Mouse (Mus musculus): ENCODE data around the gene Phb. TPM values are rescaled to one million over a fixed set of nuclear protein-coding genes. Genes with fewer than 3 reads are reported as not detected.
A peak's percentile ranks its signal among the peaks of the same experiment; 100 is the strongest.

The Phb gene
- polyA plus RNA-seq, 1 experiment from 2014 or later = 224 TPM

GRCm38 (mm10) chr11:95645397-95646153 is 21.2 kb upstream of the Phb start:
- Histone ChIP-seq H3K36me3 (ENCODE audit: control insufficient read depth, insufficient read depth, low read length) (no peaks in the 10 kb centered on the region), H3K27me3 (ENCODE audit: control insufficient read depth, insufficient read depth, low read length) (peaks cover 11% of the 10 kb centered on the region; the same call in 1 of the 2 replicates), H3K4me1 (ENCODE audit: control insufficient read depth, insufficient read depth, low read length) (peaks cover 28% of the 10 kb centered on the region), H3K4me3 (ENCODE audit: low read depth, low read length) (no peak overlapping the region), H3K4me2 (replicated peaks; ENCODE audit: low read depth, low read length) (peak overlapping the region; percentile 36), H3K9ac (replicated peaks; ENCODE audit: low read depth, low read length) (0 out of 2 replicates have a peak overlapping the region, but pooled peaks have one; percentile 21), H3K9me3 (ENCODE audit: control insufficient read depth, low read depth, low read length) (no peaks in the 10 kb centered on the region), H3K27ac (ENCODE audit: low read length) (no peak overlapping the region)
- 5% methylated on average over 36 of the region's 36 CpGs for WGBS
- no peak for ATAC-seq (ENCODE audit: insufficient number of reproducible peaks, insufficient read depth, low FRiP score, low read depth)

GRCm38 (mm10) chr11:95646154-95646490 is 20.6 kb upstream of the Phb start:
- no peak for ATAC-seq (ENCODE audit: insufficient number of reproducible peaks, insufficient read depth, low FRiP score, low read depth)
- Histone ChIP-seq H3K9me3 (ENCODE audit: control insufficient read depth, low read depth, low read length) (no peaks in the 10 kb centered on the region), H3K27me3 (ENCODE audit: control insufficient read depth, insufficient read depth, low read length) (peaks cover 11% of the 10 kb centered on the region; the same call in 1 of the 2 replicates), H3K4me2 (replicated peaks; ENCODE audit: low read depth, low read length) (no peak overlapping the region), H3K36me3 (ENCODE audit: control insufficient read depth, insufficient read depth, low read length) (no peaks in the 10 kb centered on the region), H3K4me1 (ENCODE audit: control insufficient read depth, insufficient read depth, low read length) (peaks cover 28% of the 10 kb centered on the region), H3K9ac (replicated peaks; ENCODE audit: low read depth, low read length) (no peak overlapping the region), H3K27ac (ENCODE audit: low read length) (no peak overlapping the region), H3K4me3 (ENCODE audit: low read depth, low read length) (no peak overlapping the region)
- 72% methylated on average over 3 of the region's 3 CpGs for WGBS

GRCm38 (mm10) chr11:95647791-95648190 is 19.0 kb upstream of the Phb start:
- 36% methylated on average over 3 of the region's 3 CpGs for WGBS
- Histone ChIP-seq H3K4me2 (replicated peaks; ENCODE audit: low read depth, low read length) (no peak overlapping the region), H3K9me3 (ENCODE audit: control insufficient read depth, low read depth, low read length) (no peaks in the 10 kb centered on the region), H3K36me3 (ENCODE audit: control insufficient read depth, insufficient read depth, low read length) (no peaks in the 10 kb centered on the region), H3K27ac (ENCODE audit: low read length) (no peak overlapping the region), H3K9ac (replicated peaks; ENCODE audit: low read depth, low read length) (no peak overlapping the region), H3K4me1 (ENCODE audit: control insufficient read depth, insufficient read depth, low read length) (peaks cover 28% of the 10 kb centered on the region), H3K4me3 (ENCODE audit: low read depth, low read length) (no peak overlapping the region), H3K27me3 (ENCODE audit: control insufficient read depth, insufficient read depth, low read length) (peaks cover 11% of the 10 kb centered on the region; the same call in 1 of the 2 replicates)
- ATAC-seq (ENCODE audit: insufficient number of reproducible peaks, insufficient read depth, low FRiP score, low read depth) = no peak

- Histone ChIP-seq H3K36me3 (ENCODE audit: control insufficient read depth, insufficient read depth, low read length) (no peaks in the 10 kb centered on the region), H3K9ac (replicated peaks; ENCODE audit: low read depth, low read length) (no peak overlapping the region), H3K4me2 (replicated peaks; ENCODE audit: low read depth, low read length) (no peak overlapping the region), H3K27me3 (ENCODE audit: control insufficient read depth, insufficient read depth, low read length) (peaks cover 5% of the 10 kb centered on the region; the same call in 1 of the 2 replicates), H3K4me3 (ENCODE audit: low read depth, low read length) (no peak overlapping the region), H3K27ac (ENCODE audit: low read length) (no peak overlapping the region), H3K9me3 (ENCODE audit: control insufficient read depth, low read depth, low read length) (no peaks in the 10 kb centered on the region), H3K4me1 (ENCODE audit: control insufficient read depth, insufficient read depth, low read length) (peaks cover 19% of the 10 kb centered on the region)
- 0 out of 2 replicates have a peak, but pooled peaks have one; percentile 43 for ATAC-seq (ENCODE audit: insufficient number of reproducible peaks, insufficient read depth, low FRiP score, low read depth)
- 6% methylated on average over 4 of the region's 4 CpGs for WGBS
Measured at GRCm38 (mm10) chr11:95648827-95649226, 17.9 kb upstream of the Phb start.

GRCm38 (mm10) chr11:95649560-95649959 is 17.2 kb upstream of the Phb start:
- H3K9ac ChIP-seq (replicated peaks; ENCODE audit: low read depth, low read length) = no peak overlapping the region
- H3K27me3 ChIP-seq (ENCODE audit: control insufficient read depth, insufficient read depth, low read length) = no peaks in the 10 kb centered on the region
- H3K4me1 ChIP-seq (ENCODE audit: control insufficient read depth, insufficient read depth, low read length) = peaks cover 12% of the 10 kb centered on the region
- no peaks in the 10 kb centered on the region for H3K36me3 ChIP-seq (ENCODE audit: control insufficient read depth, insufficient read depth, low read length)
- no peak overlapping the region for H3K27ac ChIP-seq (ENCODE audit: low read length)
- no peak overlapping the region for H3K4me3 ChIP-seq (ENCODE audit: low read depth, low read length)
- H3K9me3 ChIP-seq (ENCODE audit: control insufficient read depth, low read depth, low read length) = no peaks in the 10 kb centered on the region
- no peak overlapping the region for H3K4me2 ChIP-seq (replicated peaks; ENCODE audit: low read depth, low read length)
- ATAC-seq (ENCODE audit: insufficient number of reproducible peaks, insufficient read depth, low FRiP score, low read depth) = no peak
- 53% methylated on average over 7 of the region's 7 CpGs for WGBS

GRCm38 (mm10) chr11:95650001-95650400 is 16.8 kb upstream of the Phb start:
- Histone ChIP-seq H3K27me3 (ENCODE audit: control insufficient read depth, insufficient read depth, low read length) (no peaks in the 10 kb centered on the region), H3K4me1 (ENCODE audit: control insufficient read depth, insufficient read depth, low read length) (peaks cover 8% of the 10 kb centered on the region), H3K9me3 (ENCODE audit: control insufficient read depth, low read depth, low read length) (no peaks in the 10 kb centered on the region), H3K36me3 (ENCODE audit: control insufficient read depth, insufficient read depth, low read length) (no peaks in the 10 kb centered on the region), H3K9ac (replicated peaks; ENCODE audit: low read depth, low read length) (no peak overlapping the region), H3K4me3 (ENCODE audit: low read depth, low read length) (no peak overlapping the region), H3K27ac (ENCODE audit: low read length) (no peak overlapping the region), H3K4me2 (replicated peaks; ENCODE audit: low read depth, low read length) (no peak overlapping the region)
- ATAC-seq (ENCODE audit: insufficient number of reproducible peaks, insufficient read depth, low FRiP score, low read depth) = no peak
- 40% methylated on average over 2 of the region's 2 CpGs for whole genome bisulfite sequencing

GRCm38 (mm10) chr11:95650981-95651380 is 15.8 kb upstream of the Phb start:
- no peaks in the 10 kb centered on the region for H3K36me3 ChIP-seq (ENCODE audit: control insufficient read depth, insufficient read depth, low read length)
- ATAC-seq (ENCODE audit: insufficient number of reproducible peaks, insufficient read depth, low FRiP score, low read depth) = no peak
- 63% methylated on average over 9 of the region's 9 CpGs for WGBS
- H3K4me1 ChIP-seq (ENCODE audit: control insufficient read depth, insufficient read depth, low read length) = no peaks in the 10 kb centered on the region
- H3K4me2 ChIP-seq (replicated peaks; ENCODE audit: low read depth, low read length) = no peak overlapping the region
- H3K27me3 ChIP-seq (ENCODE audit: control insufficient read depth, insufficient read depth, low read length) = no peaks in the 10 kb centered on the region
- H3K4me3 ChIP-seq (ENCODE audit: low read depth, low read length) = no peak overlapping the region
- no peaks in the 10 kb centered on the region for H3K9me3 ChIP-seq (ENCODE audit: control insufficient read depth, low read depth, low read length)
- H3K27ac ChIP-seq (ENCODE audit: low read length) = no peak overlapping the region
- no peak overlapping the region for H3K9ac ChIP-seq (replicated peaks; ENCODE audit: low read depth, low read length)

GRCm38 (mm10) chr11:95657449-95657848 is 9.3 kb upstream of the Phb start:
- H3K4me3 ChIP-seq (ENCODE audit: low read depth, low read length) = no peak overlapping the region
- no peaks in the 10 kb centered on the region for H3K4me1 ChIP-seq (ENCODE audit: control insufficient read depth, insufficient read depth, low read length)
- H3K4me2 ChIP-seq (replicated peaks; ENCODE audit: low read depth, low read length) = no peak overlapping the region
- no peaks in the 10 kb centered on the region for H3K27me3 ChIP-seq (ENCODE audit: control insufficient read depth, insufficient read depth, low read length)
- 70% methylated on average over 4 of the region's 4 CpGs for WGBS
- no peak overlapping the region for H3K9ac ChIP-seq (replicated peaks; ENCODE audit: low read depth, low read length)
- H3K9me3 ChIP-seq (ENCODE audit: control insufficient read depth, low read depth, low read length) = no peaks in the 10 kb centered on the region
- H3K27ac ChIP-seq (ENCODE audit: low read length) = no peak overlapping the region
- ATAC-seq (ENCODE audit: insufficient number of reproducible peaks, insufficient read depth, low FRiP score, low read depth) = no peak
- H3K36me3 ChIP-seq (ENCODE audit: control insufficient read depth, insufficient read depth, low read length) = no peaks in the 10 kb centered on the region

Measured in stomach, embryonic 14.5 days (tissue).